ENCODE assay signal across 10 mouse cellular contexts in genomic region chr7:84794655-84795054, GRCm38 (mm10). TPM values are rescaled to one million over a fixed set of nuclear protein-coding genes. Genes with fewer than 3 reads are reported as not detected.
DNase-seq lines count a peak whose midpoint lies in the region; ATAC-seq and TF ChIP-seq lines count a peak whose summit lies in the region.
"Had no signal": no experiment of that assay in that cellular context is flagged by ENCODE, and none has a peak within 500 bp of the region (broad histone marks: within the 10 kb centered on the region; RNA-seq: fewer than 3 reads in every experiment).

No protein-coding gene starts in this region.

- ATAC-seq in liver, embryonic 12.5 days: no peak
- ATAC-seq in forebrain, embryonic 16.5 days: peak; percentile 55; the same call in 1 of the 2 replicates
- no peak for ATAC-seq in heart, embryonic 11.5 days (replicated peaks; ENCODE audit: insufficient number of reproducible peaks, low FRiP score, low TSS enrichment)

- H3K4me3 ChIP-seq in liver, adult 2 months (ENCODE audit: insufficient read depth, low read depth, low read length): no peak overlapping the region
- no peak overlapping the region for H3K4me3 ChIP-seq in liver, embryonic 12.5 days
- no peak overlapping the region for H3K4me3 ChIP-seq in forebrain, embryonic 16.5 days (replicated peaks; ENCODE audit: low read length)
- no peak overlapping the region for H3K4me3 ChIP-seq in heart, embryonic 11.5 days (ENCODE audit: low read depth, low read length)

- H3K36me3 ChIP-seq in liver, adult 2 months (ENCODE audit: control insufficient read depth, insufficient read depth, low read length): no peaks in the 10 kb centered on the region
- no peaks in the 10 kb centered on the region for H3K36me3 ChIP-seq in liver, embryonic 12.5 days
- H3K36me3 ChIP-seq in forebrain, embryonic 16.5 days (ENCODE audit: control insufficient read depth, insufficient read depth): no peaks in the 10 kb centered on the region
- H3K36me3 ChIP-seq in heart, embryonic 11.5 days (ENCODE audit: control insufficient read depth, insufficient read depth, low read length): no peaks in the 10 kb centered on the region

- no peak for TF ChIP-seq POLR2A in liver, adult 2 months (IDR thresholded peaks at IDR 0.05; ENCODE audit: extremely low read depth, insufficient read depth, low read length)

- no peaks in the 10 kb centered on the region for H3K27me3 ChIP-seq in liver, adult 2 months (ENCODE audit: control insufficient read depth, insufficient read depth, low read length)
- no peaks in the 10 kb centered on the region for H3K27me3 ChIP-seq in liver, embryonic 12.5 days (replicated peaks)
- no peaks in the 10 kb centered on the region for H3K27me3 ChIP-seq in forebrain, embryonic 16.5 days (replicated peaks; ENCODE audit: control insufficient read depth, insufficient read depth, low read length)
- no peaks in the 10 kb centered on the region for H3K27me3 ChIP-seq in heart, embryonic 11.5 days (ENCODE audit: control insufficient read depth, insufficient read depth, low read length)

- no peak overlapping the region for H3K4me2 ChIP-seq in liver, embryonic 12.5 days
- no peak overlapping the region for H3K4me2 ChIP-seq in forebrain, embryonic 16.5 days (ENCODE audit: low read length)
- no peak overlapping the region for H3K4me2 ChIP-seq in heart, embryonic 11.5 days

- no peaks in the 10 kb centered on the region for H3K9me3 ChIP-seq in liver, embryonic 12.5 days (replicated peaks)
- H3K9me3 ChIP-seq in forebrain, embryonic 16.5 days (ENCODE audit: control insufficient read depth, low read length): no peaks in the 10 kb centered on the region
- H3K9me3 ChIP-seq in heart, embryonic 11.5 days (replicated peaks; ENCODE audit: control insufficient read depth, low read length): no peaks in the 10 kb centered on the region

- peak; percentile 8 for DNase-seq in gastrocnemius, adult 18-20 months (ENCODE audit: low spot score)
- no peak for DNase-seq in gastrocnemius, postnatal 4 days (ENCODE audit: low spot score in 2 of 2)
- peak; percentile 18 for DNase-seq in liver, adult 2 months (ENCODE audit: extremely low read depth, low read depth, low spot score)
- DNase-seq in ES-CJ7 (ENCODE audit: low read depth, low spot score): peak; percentile 32
- DNase-seq in adrenal gland, adult 8-10 months: no peak

- no peak overlapping the region for H3K9ac ChIP-seq in liver, adult 2 months (ENCODE audit: low read depth, low read length)
- no peak overlapping the region for H3K9ac ChIP-seq in liver, embryonic 12.5 days
- no peak overlapping the region for H3K9ac ChIP-seq in forebrain, embryonic 16.5 days (replicated peaks; ENCODE audit: low read depth, low read length)
- H3K9ac ChIP-seq in heart, embryonic 11.5 days (ENCODE audit: low read depth, low read length): no peak overlapping the region
- H3K9ac ChIP-seq: liver, embryonic 14.5 days had no signal

- TF ChIP-seq CTCF in liver, adult 2 months (IDR thresholded peaks at IDR 0.05; ENCODE audit: low read depth, low read length): 0 out of 2 replicates have a peak, but pooled peaks have one; percentile 13

- no peak overlapping the region for H3K27ac ChIP-seq in liver, adult 2 months (replicated peaks; ENCODE audit: insufficient read depth, low read depth, low read length)
- H3K27ac ChIP-seq in liver, embryonic 12.5 days: no peak overlapping the region
- no peak overlapping the region for H3K27ac ChIP-seq in forebrain, embryonic 16.5 days (ENCODE audit: low read length)
- H3K27ac ChIP-seq in heart, embryonic 11.5 days (ENCODE audit: low read depth, low read length): no peak overlapping the region
- H3K27ac ChIP-seq: liver, embryonic 14.5 days had no signal

- no peaks in the 10 kb centered on the region for H3K4me1 ChIP-seq in liver, adult 2 months (ENCODE audit: control insufficient read depth, insufficient read depth, low read length)
- H3K4me1 ChIP-seq in liver, embryonic 12.5 days: no peaks in the 10 kb centered on the region
- no peaks in the 10 kb centered on the region for H3K4me1 ChIP-seq in forebrain, embryonic 16.5 days (replicated peaks; ENCODE audit: control insufficient read depth, insufficient read depth, low read length)
- no peaks in the 10 kb centered on the region for H3K4me1 ChIP-seq in heart, embryonic 11.5 days (ENCODE audit: control insufficient read depth, insufficient read depth, low read length)

- WGBS in liver, adult 2 months: 16% methylated on average over 1 of the region's 1 CpGs
- 4% methylated on average over 1 of the region's 1 CpGs for WGBS in liver, embryonic 12.5 days (ENCODE audit: insufficient replicate concordance)
- 9% methylated on average over 1 of the region's 1 CpGs for WGBS in forebrain, embryonic 16.5 days
- 3% methylated on average over 1 of the region's 1 CpGs for WGBS in heart, embryonic 11.5 days (ENCODE audit: insufficient replicate concordance)

- H3K79me2 ChIP-seq in liver, adult 2 months (ENCODE audit: control insufficient read depth, insufficient read depth, low read length): no peaks in the 10 kb centered on the region

RNA-seq across cellular contexts. Expression of gene Olfr291, which starts 58.7 kb away (rescaled TPM):
- not detected for total RNA-seq in gastrocnemius, adult 18-20 months (2021)
- total RNA-seq in gastrocnemius, postnatal 4 days (2021): not detected
- not detected in 2 replicates for total RNA-seq in liver, adult 2 months (2014; rRNA removed)
- not detected in 2 replicates for polyA plus RNA-seq in liver, adult 2 months (2012; rRNA removed)
- polyA plus RNA-seq in liver, embryonic 12.5 days (2016; fragmentation: Nextera tagmentation; extraction: Ambion mirVana): not detected in 2 replicates
- polyA plus RNA-seq in forebrain, embryonic 16.5 days (2015; fragmentation: Nextera tagmentation; extraction: Ambion mirVana): not detected in 2 replicates
- not detected for total RNA-seq in adrenal gland, adult 8-10 months (2022)
- polyA plus RNA-seq in heart, embryonic 11.5 days (2014; fragmentation: Nextera tagmentation; extraction: Ambion mirVana): not detected in 2 replicates
- total RNA-seq: heart, adult 18-20 months had no signal
- polyA plus RNA-seq: liver, embryonic 14.5 days had no signal

Comparison
In these comparisons a context has a peak if more than half of its experiments do, and no peak if none do; other contexts are left out.
1. DNase-seq: peak in gastrocnemius, adult 18-20 months (single experiment), liver, adult 2 months (single experiment) and ES-CJ7 (single experiment); none in gastrocnemius, postnatal 4 days (0 of 2) and adrenal gland, adult 8-10 months (single experiment).